Mouse (Mus musculus) brain, embryonic 14.5 days (tissue): ENCODE results near the gene Spi1.

Experiments
- CTCF ChIP-seq: fragments of 200-500 bp; IDR thresholded peaks from 2 replicates; pipeline ENCODE4 v1.5.1; 2012; ENCODE audit warnings: inconsistent platforms, mild to moderate bottlenecking, moderate library complexity, borderline replicate concordance; ENCODE audit not compliant: insufficient read depth, insufficient read length; ENCODE audit errors: extremely low read depth
- POLR2A ChIP-seq: fragments of 200-500 bp; IDR thresholded peaks from 2 replicates; pipeline ENCODE4 v1.6.1; 2012; ENCODE audit warnings: mild to moderate bottlenecking, inconsistent platforms, borderline replicate concordance; ENCODE audit not compliant: poor library complexity, insufficient read depth, insufficient read length, severe bottlenecking; ENCODE audit errors: extremely low read depth

GRCm38 (mm10) chr2:91112491-91112890, 30.3 kb downstream of the Spi1 start:
- TF ChIP-seq CTCF (no peak), POLR2A (no peak)
